23 mouse cellular contexts compared by ENCODE assay signal in genomic region chr9:70938850-70939249, GRCm38 (mm10). TPM values are rescaled to one million over a fixed set of nuclear protein-coding genes. Genes with fewer than 3 reads are reported as not detected.
"Had no signal": no experiment of that assay in that cellular context is flagged by ENCODE, and none has a peak within 500 bp of the region (broad histone marks: within the 10 kb centered on the region; RNA-seq: fewer than 3 reads in every experiment).

No protein-coding gene starts in this region.

- H3K4me1 ChIP-seq: limb, embryonic 12.5 days; limb, embryonic 15.5 days; lung, embryonic 15.5 days; midbrain, embryonic 13.5 days; neural tube, embryonic 12.5 days; neural tube, embryonic 15.5 days had no signal

- DNase-seq: kidney, adult 2 months; kidney, postnatal 14 days; kidney, postnatal 4 days; left cerebral cortex, postnatal 4 days; lung, adult 18-20 months; lung, postnatal 10 days; lung, postnatal 36 days; right cerebral cortex, adult 18-20 months; right cerebral cortex, postnatal 14 days; right cerebral cortex, postnatal 4 days; thymus, adult 18-20 months; thymus, postnatal 36 days had no signal

- H3K27ac ChIP-seq: limb, embryonic 12.5 days; limb, embryonic 15.5 days; lung, embryonic 15.5 days; midbrain, embryonic 10.5 days; midbrain, embryonic 13.5 days; neural tube, embryonic 12.5 days; neural tube, embryonic 15.5 days; stomach, postnatal 0 days had no signal

- H3K36me3 ChIP-seq: limb, embryonic 12.5 days; limb, embryonic 15.5 days; lung, embryonic 15.5 days; midbrain, embryonic 10.5 days; midbrain, embryonic 13.5 days; neural tube, embryonic 12.5 days; neural tube, embryonic 15.5 days had no signal

- H3K4me2 ChIP-seq: limb, embryonic 12.5 days; limb, embryonic 15.5 days; lung, embryonic 15.5 days; midbrain, embryonic 13.5 days; neural tube, embryonic 12.5 days; neural tube, embryonic 15.5 days had no signal

- H3K9me3 ChIP-seq: limb, embryonic 12.5 days; limb, embryonic 15.5 days; lung, embryonic 15.5 days; megakaryocyte, embryonic 14.5 days; midbrain, embryonic 10.5 days; midbrain, embryonic 13.5 days; neural tube, embryonic 12.5 days; neural tube, embryonic 15.5 days had no signal

- H3K27me3 ChIP-seq: limb, embryonic 12.5 days; limb, embryonic 15.5 days; lung, embryonic 15.5 days; megakaryocyte, embryonic 14.5 days; midbrain, embryonic 13.5 days; neural tube, embryonic 12.5 days; neural tube, embryonic 15.5 days had no signal

- H3K9ac ChIP-seq: limb, embryonic 12.5 days; limb, embryonic 15.5 days; lung, embryonic 15.5 days; midbrain, embryonic 13.5 days; neural tube, embryonic 12.5 days; neural tube, embryonic 15.5 days had no signal

- ATAC-seq: intestine, postnatal 0 days; midbrain, embryonic 13.5 days; midbrain, embryonic 16.5 days had no signal

- H3K4me3 ChIP-seq: limb, embryonic 12.5 days; limb, embryonic 15.5 days; lung, embryonic 15.5 days; midbrain, embryonic 10.5 days; midbrain, embryonic 13.5 days; neural tube, embryonic 12.5 days; neural tube, embryonic 15.5 days had no signal

RNA-seq across cellular contexts. Expression of gene Lipc, which starts 13.2 kb away (rescaled TPM):
- polyA plus RNA-seq: intestine, postnatal 0 days; limb, embryonic 12.5 days; midbrain, embryonic 10.5 days; midbrain, embryonic 13.5 days; neural tube, embryonic 12.5 days had no signal
